Mouse (Mus musculus) limb, embryonic 13.5 days (tissue): Measurements from ENCODE around the gene E330021D16Rik. TPM values are rescaled to one million over a fixed set of nuclear protein-coding genes. Genes with fewer than 3 reads are reported as not detected.

Source experiments
- ATAC-seq: fragments of 200-750 bp; cut with Nextera tagmentation; 2 replicates; pipeline ENCODE4 v1.8.0; 2017; ENCODE audit warnings: low read depth, moderate number of reproducible peaks, moderate TSS enrichment; ENCODE audit not compliant: low FRiP score
- H3K27ac ChIP-seq: fragments of 300-500 bp; sonication (generic); 2 replicates; pipeline ENCODE4 v1.5.1; 2015; ENCODE audit warnings: inconsistent platforms, mild to moderate bottlenecking, moderate library complexity
- H3K27me3 ChIP-seq: fragments of 300-500 bp; sonication (generic); 2 replicates; pipeline ENCODE4 v1.6.1; 2015; ENCODE audit warnings: mild to moderate bottlenecking, inconsistent platforms
- H3K36me3 ChIP-seq: fragments of 300-500 bp; sonication (generic); 2 replicates; pipeline ENCODE4 v1.6.1; 2015; ENCODE audit warnings: inconsistent platforms, mild to moderate bottlenecking, moderate library complexity
- H3K4me1 ChIP-seq: fragments of 300-500 bp; sonication (generic); 2 replicates; pipeline ENCODE4 v1.6.1; 2015; ENCODE audit warnings: inconsistent platforms
- H3K4me2 ChIP-seq: fragments of 300-500 bp; sonication (generic); replicated peaks from 2 replicates; pipeline ENCODE4 v1.6.1; 2015; ENCODE audit warnings: inconsistent platforms, mild to moderate bottlenecking, moderate library complexity
- H3K4me3 ChIP-seq: fragments of 300-500 bp; sonication (generic); 2 replicates; pipeline ENCODE4 v1.5.1; 2015; ENCODE audit warnings: moderate library complexity, mild to moderate bottlenecking, inconsistent platforms
- H3K9ac ChIP-seq: fragments of 300-500 bp; sonication (generic); 2 replicates; pipeline ENCODE4 v1.6.1; 2015; ENCODE audit warnings: mild to moderate bottlenecking, inconsistent platforms
- H3K9me3 ChIP-seq: fragments of 300-500 bp; sonication (generic); 2 replicates; pipeline ENCODE4 v1.6.1; 2016; ENCODE audit warnings: inconsistent platforms
- WGBS: fragments of 180-500 bp; shearing (Covaris S2); methylation state at CpG from one replicate; pipeline ENCODE4 v1.1.7; 2015; 5-methylcytosine and 5-hydroxymethylcytosine counted together
- polyA plus RNA-seq: library from polyadenylated mRNA; unstranded; fragments of >200 nt; fragmentation: Nextera tagmentation; extraction: Ambion mirVana; gene quantifications from 2 replicates; pipeline ENCODE4 v1.2.1, GENCODE M21; 2015

The E330021D16Rik gene
- polyA plus RNA-seq, 1 experiment from 2014 or later: not detected

DNA sequence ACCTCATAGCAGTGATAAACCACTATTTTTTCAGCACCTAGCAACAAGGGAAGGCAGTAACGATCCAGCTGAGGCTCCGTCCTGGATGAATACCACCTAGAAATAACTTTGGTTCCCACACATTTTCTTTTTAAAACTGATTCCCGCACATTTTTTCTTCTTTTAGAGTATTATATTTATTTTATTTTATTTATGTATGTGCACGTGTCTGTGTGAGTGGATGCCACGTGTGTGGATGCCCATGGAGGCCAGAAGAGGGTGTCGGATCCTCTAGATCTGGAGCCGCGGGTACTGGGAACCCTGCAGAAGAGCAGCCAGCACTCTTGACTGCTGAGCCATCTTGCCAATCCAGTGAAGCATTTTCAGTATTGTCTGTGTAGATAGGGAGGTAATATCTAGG lies 52.1 kb downstream of the E330021D16Rik start:
- no peaks in the 10 kb centered on the region for H3K4me1 ChIP-seq
- 85% methylated on average over 8 of the region's 8 CpGs for WGBS
- no peaks in the 10 kb centered on the region for H3K36me3 ChIP-seq
- no peak overlapping the region for H3K9ac ChIP-seq
- no peaks in the 10 kb centered on the region for H3K27me3 ChIP-seq
- no peak overlapping the region for H3K4me3 ChIP-seq
- no peak overlapping the region for H3K27ac ChIP-seq
- H3K4me2 ChIP-seq: no peak overlapping the region
- ATAC-seq: no peak
- H3K9me3 ChIP-seq: no peaks in the 10 kb centered on the region

DNA sequence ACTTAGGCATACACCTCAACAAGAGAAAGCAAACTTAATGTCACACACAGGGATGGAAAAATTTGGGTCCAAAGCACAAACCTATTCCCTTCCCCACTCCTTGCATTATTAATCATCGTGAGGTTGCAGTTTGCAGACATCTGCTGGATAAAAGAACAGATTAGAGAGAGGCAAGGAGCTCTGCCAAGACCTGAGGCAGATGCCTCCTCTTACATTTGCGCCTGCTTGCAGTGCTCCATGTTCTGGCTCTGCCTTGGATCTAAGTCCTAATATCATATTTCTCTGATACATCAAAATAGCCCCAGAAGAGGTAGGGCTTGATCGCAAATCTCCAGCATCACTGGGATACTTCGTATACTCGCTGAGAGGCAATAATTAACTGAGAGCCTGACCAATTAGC lies 56.9 kb downstream of the E330021D16Rik start:
- no peak for ATAC-seq
- Histone ChIP-seq H3K36me3 (no peaks in the 10 kb centered on the region), H3K4me2 (no peak overlapping the region), H3K9me3 (no peaks in the 10 kb centered on the region), H3K9ac (no peak overlapping the region), H3K27ac (no peak overlapping the region), H3K4me3 (no peak overlapping the region), H3K27me3 (no peaks in the 10 kb centered on the region), H3K4me1 (peaks cover under 1% of the 10 kb centered on the region; the same call in 1 of the 2 replicates)
- 67% methylated on average over 5 of the region's 5 CpGs for WGBS

DNA sequence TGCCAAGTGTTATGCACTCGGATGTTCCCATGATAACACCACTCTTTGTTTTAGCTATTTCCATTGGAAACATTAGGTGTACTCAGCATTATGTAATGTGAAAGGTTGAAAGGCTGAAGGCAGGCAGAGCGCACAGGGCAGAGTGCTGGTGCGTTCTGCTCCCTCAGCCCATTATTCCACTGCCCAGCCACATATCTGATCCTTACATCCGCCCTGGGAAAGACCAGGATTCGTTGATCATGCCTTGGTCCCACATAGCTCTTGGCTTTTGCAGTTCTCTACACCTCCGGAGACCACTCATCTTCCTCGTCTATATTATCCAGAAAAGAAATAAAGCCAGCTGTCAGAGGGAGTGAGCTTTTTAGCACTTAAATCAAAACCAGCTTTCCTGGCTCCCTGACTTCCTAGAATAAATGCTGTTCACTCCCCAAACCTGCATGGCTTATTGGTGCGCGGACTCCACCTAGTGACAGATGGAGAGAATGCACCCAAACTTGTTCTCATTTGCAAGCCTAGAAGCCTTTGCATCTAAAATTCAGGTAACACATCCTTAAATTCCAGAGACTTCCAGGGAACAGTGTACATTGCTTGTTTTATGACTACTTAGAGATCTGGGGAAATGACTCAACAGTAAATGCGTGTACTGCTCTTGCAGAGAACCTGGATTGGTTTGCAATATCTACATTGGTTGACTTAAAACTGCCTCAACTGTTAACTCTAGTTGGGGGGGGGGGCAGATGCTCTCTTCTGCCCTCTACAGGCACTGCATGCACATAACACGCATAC lies 61.8 kb downstream of the E330021D16Rik start:
- no peaks in the 10 kb centered on the region for H3K36me3 ChIP-seq
- no peak overlapping the region for H3K27ac ChIP-seq
- H3K4me2 ChIP-seq: peak overlapping the region; percentile 49
- ATAC-seq: peak; percentile 78
- no peak overlapping the region for H3K9ac ChIP-seq
- no peaks in the 10 kb centered on the region for H3K27me3 ChIP-seq
- WGBS: 29% methylated on average over 11 of the region's 11 CpGs
- H3K4me3 ChIP-seq: 0 out of 2 replicates have a peak overlapping the region, but pooled peaks have one; percentile 11
- peaks cover 5% of the 10 kb centered on the region; the same call in 1 of the 2 replicates for H3K4me1 ChIP-seq
- H3K9me3 ChIP-seq: no peaks in the 10 kb centered on the region

Other genes starting within 250 kb of the E330021D16Rik start
- 4.1 and 4.3 TPM in 2 replicates for gene Grin2b, start 242.1 kb downstream of the E330021D16Rik start, polyA plus RNA-seq
- gene Gm8994, start 88.0 kb downstream of the E330021D16Rik start, polyA plus RNA-seq: 0.15 TPM in 1 of 2 replicates, not detected in the other
- 40.4 and 42.2 TPM in 2 replicates for gene Atf7ip, start 90.6 kb upstream of the E330021D16Rik start, polyA plus RNA-seq
- 3.0 and 3.8 TPM in 2 replicates for gene Plbd1, start 246.4 kb upstream of the E330021D16Rik start, polyA plus RNA-seq